Mouse (Mus musculus): ENCODE results near the gene Agap1. TPM values are rescaled to one million over a fixed set of nuclear protein-coding genes. Genes with fewer than 3 reads are reported as not detected.

Gene Agap1
- polyA plus RNA-seq, 1 experiment from 2014 or later, result 8.7 TPM

GRCm38 (mm10) chr1:89524998-89525397 is 70.4 kb downstream of the Agap1 start:
- H3K27ac ChIP-seq (ENCODE audit: low read length), result no peak overlapping the region
- no peak overlapping the region for H3K9ac ChIP-seq (replicated peaks; ENCODE audit: low read depth)
- no peak for ATAC-seq
- H3K27me3 ChIP-seq (replicated peaks; ENCODE audit: insufficient read depth, low read length), result no peaks in the 10 kb centered on the region
- TF ChIP-seq EP300 (IDR thresholded peaks at IDR 0.05) (no peak), CTCF (IDR thresholded peaks at IDR 0.05) (no peak)
- no peak overlapping the region for H3K4me3 ChIP-seq (ENCODE audit: low read depth, low read length)
- no peak overlapping the region for H3K4me2 ChIP-seq (replicated peaks; ENCODE audit: low read depth, low read length)
- DNase-seq (ENCODE audit: low spot score), result no peak
- peaks cover 13% of the 10 kb centered on the region; the same call in 1 of the 2 replicates for H3K4me1 ChIP-seq (ENCODE audit: insufficient read depth, low read depth, low read length)
- H3K36me3 ChIP-seq (ENCODE audit: insufficient read depth, low read length), result no peaks in the 10 kb centered on the region
- no peaks in the 10 kb centered on the region for H3K9me3 ChIP-seq (ENCODE audit: low read length)
- 62% methylated on average over 4 of the region's 4 CpGs for WGBS

DNA sequence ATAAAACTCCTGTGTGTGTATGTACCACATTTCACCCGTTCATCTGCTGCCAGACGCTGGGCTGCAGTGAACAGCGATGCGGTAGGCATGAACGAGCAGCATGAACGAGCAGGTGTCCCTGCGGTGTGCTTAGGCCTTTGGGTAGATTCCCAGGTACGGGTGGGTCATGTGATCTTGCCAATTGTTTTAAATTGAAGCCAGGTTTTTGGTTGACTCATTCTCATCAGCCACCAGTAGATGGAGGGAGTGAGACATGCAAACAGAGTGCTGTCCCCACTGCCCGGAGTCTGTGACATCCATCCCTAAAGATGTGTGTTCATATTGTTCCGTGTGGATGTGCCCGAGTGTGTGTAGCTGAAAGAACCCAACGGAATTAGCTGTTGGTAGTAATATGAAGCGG is 71.2 kb downstream of the Agap1 start:
- DNase-seq (ENCODE audit: low spot score) (peak; percentile 71), ATAC-seq (0 out of 2 replicates have a peak, but pooled peaks have one; percentile 20)

DNA sequence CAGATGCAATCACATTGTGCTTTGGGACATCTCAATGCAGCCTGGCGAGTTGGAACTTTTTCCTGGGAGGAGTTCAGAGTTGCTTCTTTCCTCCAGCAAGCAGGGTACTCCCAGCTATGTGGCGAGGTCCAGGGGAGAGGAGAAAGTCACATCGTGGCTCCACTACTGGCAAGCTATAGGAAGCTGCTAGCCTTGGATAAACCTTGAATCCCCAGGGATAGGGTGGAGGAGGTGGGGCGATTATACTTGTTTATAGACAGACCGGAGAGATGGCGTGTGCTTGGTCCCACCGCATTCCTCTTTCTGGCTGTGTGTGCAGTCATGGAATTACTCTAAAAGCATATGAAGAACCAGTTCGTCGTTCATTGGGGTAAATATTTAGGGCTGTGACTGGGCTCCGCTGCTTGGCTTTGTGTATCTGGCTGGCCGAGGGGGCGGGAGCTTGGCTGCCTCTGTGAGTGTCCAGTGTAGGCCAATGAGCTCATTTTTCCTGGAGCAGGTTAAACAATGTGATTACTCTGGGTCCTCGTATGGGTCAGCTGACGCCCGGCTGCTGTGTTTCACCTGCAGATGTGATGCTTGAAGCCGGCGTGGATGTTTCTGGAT is 74.2 kb downstream of the Agap1 start:
- no peak overlapping the region for H3K4me2 ChIP-seq (replicated peaks; ENCODE audit: low read depth, low read length)
- DNase-seq (ENCODE audit: low spot score), result peak; percentile 51
- no peaks in the 10 kb centered on the region for H3K36me3 ChIP-seq (ENCODE audit: insufficient read depth, low read length)
- no peaks in the 10 kb centered on the region for H3K27me3 ChIP-seq (replicated peaks; ENCODE audit: insufficient read depth, low read length)
- no peaks in the 10 kb centered on the region for H3K9me3 ChIP-seq (ENCODE audit: low read length)
- TF ChIP-seq CTCF (IDR thresholded peaks at IDR 0.05) (no peak), EP300 (IDR thresholded peaks at IDR 0.05) (no peak)
- H3K4me1 ChIP-seq (ENCODE audit: insufficient read depth, low read depth, low read length), result 0 out of 2 replicates have a peak, but pooled peaks cover 5% of the 10 kb centered on the region
- peak; percentile 32 for ATAC-seq
- WGBS, result 35% methylated on average over 17 of the region's 17 CpGs
- no peak overlapping the region for H3K27ac ChIP-seq (ENCODE audit: low read length)
- H3K9ac ChIP-seq (replicated peaks; ENCODE audit: low read depth), result no peak overlapping the region
- H3K4me3 ChIP-seq (ENCODE audit: low read depth, low read length), result no peak overlapping the region

More for the DNA sequence above, 71.2 kb downstream of the Agap1 start:
- WGBS, result 35% methylated on average over 13 of the region's 13 CpGs
- Histone ChIP-seq H3K9ac (replicated peaks; ENCODE audit: low read depth) (no peak overlapping the region), H3K4me3 (ENCODE audit: low read depth, low read length) (no peak overlapping the region), H3K36me3 (ENCODE audit: insufficient read depth, low read length) (no peaks in the 10 kb centered on the region), H3K27ac (ENCODE audit: low read length) (no peak overlapping the region), H3K27me3 (replicated peaks; ENCODE audit: insufficient read depth, low read length) (no peaks in the 10 kb centered on the region), H3K4me2 (replicated peaks; ENCODE audit: low read depth, low read length) (no peak overlapping the region), H3K4me1 (ENCODE audit: insufficient read depth, low read depth, low read length) (peaks cover 13% of the 10 kb centered on the region; the same call in 1 of the 2 replicates), H3K9me3 (ENCODE audit: low read length) (no peaks in the 10 kb centered on the region)
- TF ChIP-seq CTCF (IDR thresholded peaks at IDR 0.05), result peak; percentile 86
- no peak for TF ChIP-seq EP300 (IDR thresholded peaks at IDR 0.05)

DNA sequence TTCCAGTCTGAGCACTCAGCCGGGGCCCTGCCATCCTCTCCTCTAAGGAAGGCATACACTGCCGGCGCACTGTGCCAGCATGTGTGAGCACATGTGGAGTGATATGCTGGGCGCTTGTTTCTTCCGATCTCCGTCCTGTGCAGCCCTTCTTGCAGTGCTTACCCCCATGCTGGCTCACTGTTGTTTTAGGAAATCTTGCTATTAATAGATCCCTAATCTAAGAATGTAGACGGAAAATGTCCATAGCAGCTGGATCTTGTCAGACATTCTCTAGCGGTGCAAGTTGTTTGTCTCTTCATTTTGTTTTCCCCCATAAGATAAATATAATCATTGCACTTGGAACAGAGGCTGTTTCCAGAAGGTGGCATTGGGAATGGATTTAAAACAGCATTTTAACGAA is 79.1 kb downstream of the Agap1 start:
- peak; percentile 71 for DNase-seq (ENCODE audit: low spot score)
- peak; percentile 30; the same call in 1 of the 2 replicates for ATAC-seq
- H3K27ac ChIP-seq (ENCODE audit: low read length), result peak overlapping the region; percentile 57
- H3K9me3 ChIP-seq (ENCODE audit: low read length), result no peaks in the 10 kb centered on the region
- H3K4me3 ChIP-seq (ENCODE audit: low read depth, low read length), result no peak overlapping the region
- WGBS, result 40% methylated on average over 9 of the region's 9 CpGs
- H3K4me2 ChIP-seq (replicated peaks; ENCODE audit: low read depth, low read length), result peak overlapping the region; percentile 18
- H3K36me3 ChIP-seq (ENCODE audit: insufficient read depth, low read length), result no peaks in the 10 kb centered on the region
- TF ChIP-seq CTCF (IDR thresholded peaks at IDR 0.05) (no peak), EP300 (IDR thresholded peaks at IDR 0.05) (0 out of 2 replicates have a peak, but pooled peaks have one; percentile 56)
- H3K4me1 ChIP-seq (ENCODE audit: insufficient read depth, low read depth, low read length), result peaks cover 5% of the 10 kb centered on the region; the same call in 1 of the 2 replicates
- H3K27me3 ChIP-seq (replicated peaks; ENCODE audit: insufficient read depth, low read length), result no peaks in the 10 kb centered on the region
- no peak overlapping the region for H3K9ac ChIP-seq (replicated peaks; ENCODE audit: low read depth)

GRCm38 (mm10) chr1:89535206-89535605 is 80.6 kb downstream of the Agap1 start:
- H3K9me3 ChIP-seq (ENCODE audit: low read length), result no peaks in the 10 kb centered on the region
- 0 out of 2 replicates have a peak overlapping the region, but pooled peaks have one; percentile 20 for H3K27ac ChIP-seq (ENCODE audit: low read length)
- H3K4me3 ChIP-seq (ENCODE audit: low read depth, low read length), result no peak overlapping the region
- DNase-seq (ENCODE audit: low spot score) (no peak), ATAC-seq (no peak)
- TF ChIP-seq EP300 (IDR thresholded peaks at IDR 0.05) (no peak), CTCF (IDR thresholded peaks at IDR 0.05) (no peak)
- H3K4me1 ChIP-seq (ENCODE audit: insufficient read depth, low read depth, low read length), result peaks cover 5% of the 10 kb centered on the region; the same call in 1 of the 2 replicates
- H3K27me3 ChIP-seq (replicated peaks; ENCODE audit: insufficient read depth, low read length), result no peaks in the 10 kb centered on the region
- H3K4me2 ChIP-seq (replicated peaks; ENCODE audit: low read depth, low read length), result no peak overlapping the region
- no peak overlapping the region for H3K9ac ChIP-seq (replicated peaks; ENCODE audit: low read depth)
- no peaks in the 10 kb centered on the region for H3K36me3 ChIP-seq (ENCODE audit: insufficient read depth, low read length)

- H3K4me2 ChIP-seq (replicated peaks; ENCODE audit: low read depth, low read length), result no peak overlapping the region
- WGBS, result 67% methylated on average over 18 of the region's 18 CpGs
- H3K9ac ChIP-seq (replicated peaks; ENCODE audit: low read depth), result no peak overlapping the region
- H3K4me3 ChIP-seq (ENCODE audit: low read depth, low read length), result no peak overlapping the region
- no peak overlapping the region for H3K27ac ChIP-seq (ENCODE audit: low read length)
- ATAC-seq (0 out of 2 replicates have a peak, but pooled peaks have one; percentile 10), DNase-seq (ENCODE audit: low spot score) (no peak)
- no peaks in the 10 kb centered on the region for H3K27me3 ChIP-seq (replicated peaks; ENCODE audit: insufficient read depth, low read length)
- no peak for TF ChIP-seq EP300 (IDR thresholded peaks at IDR 0.05)
- no peak for TF ChIP-seq CTCF (IDR thresholded peaks at IDR 0.05)
- no peaks in the 10 kb centered on the region for H3K36me3 ChIP-seq (ENCODE audit: insufficient read depth, low read length)
- peaks cover 5% of the 10 kb centered on the region; the same call in 1 of the 2 replicates for H3K4me1 ChIP-seq (ENCODE audit: insufficient read depth, low read depth, low read length)
- no peaks in the 10 kb centered on the region for H3K9me3 ChIP-seq (ENCODE audit: low read length)
Measured at GRCm38 (mm10) chr1:89538163-89538946, 83.7 kb downstream of the Agap1 start.
